Mouse (Mus musculus) CD4-positive, CD25-positive, alpha-beta regulatory T cell (primary cell): ENCODE measurements around the gene Gna15. TPM values are rescaled to one million over a fixed set of nuclear protein-coding genes. Genes with fewer than 3 reads are reported as not detected.

Source experiments
- polyA plus RNA-seq: library from polyadenylated mRNA; unstranded; fragments of 100-300 nt; shearing (Covaris generic); gene quantifications from one replicate; pipeline ENCODE4 v1.2.1, GENCODE M21; 2017

The Gna15 gene
- 18.1 TPM for polyA plus RNA-seq

GRCm38 (mm10) chr10:81524051-81524605 is at the start of gene Gna15:
TSS of gene Gna15 (minus strand) at chr10:81524225.

GRCm38 (mm10) chr10:81559163-81559626 is 35.2 kb upstream of the Gna15 start, which contains the start of gene Aes:
TSS of gene Aes (plus strand) at chr10:81559488.

GRCm38 (mm10) chr10:81545161-81545747 is 21.2 kb upstream of the Gna15 start, which contains the start of gene Gna11:
TSS of gene Gna11 (minus strand) at chr10:81545190.

GRCm38 (mm10) chr10:81500032-81500431 is 24.0 kb downstream of the Gna15 start, which contains the start of gene S1pr4:
TSS of gene S1pr4 (minus strand) at chr10:81500132.

GRCm38 (mm10) chr10:81496264-81496901 is 27.6 kb downstream of the Gna15 start, which contains the start of gene Ncln:
TSS of gene Ncln (minus strand) at chr10:81496392.

GRCm38 (mm10) chr10:81482533-81482889 is 41.5 kb downstream of the Gna15 start, which contains the start of gene Celf5:
TSS of gene Celf5 (minus strand) at chr10:81482709.

GRCm38 (mm10) chr10:81455181-81455895 is 68.7 kb downstream of the Gna15 start, which contains the start of gene Nfic:
TSS of gene Nfic (minus strand) at chr10:81455635.

Other genes with a start within 250 kb of the Gna15 start
- 17.2 TPM for gene Tjp3, start 232.6 kb downstream of the Gna15 start, polyA plus RNA-seq
- gene Pip5k1c, start 231.3 kb downstream of the Gna15 start, polyA plus RNA-seq, result 104 TPM
- 70.5 TPM for gene Cactin, start 203.1 kb downstream of the Gna15 start, polyA plus RNA-seq
- gene Tbxa2r, start 195.5 kb downstream of the Gna15 start, polyA plus RNA-seq, result 73.4 TPM
- gene Gipc3, start 181.0 kb downstream of the Gna15 start, polyA plus RNA-seq, result 0.24 TPM
- 42.7 TPM for gene Hmg20b, start 173.7 kb downstream of the Gna15 start, polyA plus RNA-seq
- gene Mfsd12, start 166.7 kb downstream of the Gna15 start, polyA plus RNA-seq, result 6.1 TPM
- 3.2 TPM for gene 4930404N11Rik, start 158.4 kb downstream of the Gna15 start, polyA plus RNA-seq
- gene Fzr1, start 145.7 kb downstream of the Gna15 start, polyA plus RNA-seq, result 65.5 TPM
- 44.3 TPM for gene Dohh, start 139.8 kb downstream of the Gna15 start, polyA plus RNA-seq
- 5.8 TPM for gene Gm48551, start 139.8 kb downstream of the Gna15 start, polyA plus RNA-seq
- 0.75 TPM for gene Gm48552, start 135.2 kb downstream of the Gna15 start, polyA plus RNA-seq
- 6.1 TPM for gene Smim24, start 131.2 kb downstream of the Gna15 start, polyA plus RNA-seq
- gene Nfic, start 68.6 kb downstream of the Gna15 start, polyA plus RNA-seq, result 21.0 TPM
- 0.20 TPM for gene Celf5, start 41.5 kb downstream of the Gna15 start, polyA plus RNA-seq
- 164 TPM for gene Ncln, start 27.8 kb downstream of the Gna15 start, polyA plus RNA-seq
- gene S1pr4, start 24.1 kb downstream of the Gna15 start, polyA plus RNA-seq, result 90.1 TPM
- gene Gna11, start 21.0 kb upstream of the Gna15 start, polyA plus RNA-seq, result 17.2 TPM
- 1,254 TPM for gene Aes, start 35.3 kb upstream of the Gna15 start, polyA plus RNA-seq
- gene Tle2, start 50.3 kb upstream of the Gna15 start, polyA plus RNA-seq, result 2.0 TPM
- gene Tle6, start 76.8 kb upstream of the Gna15 start, polyA plus RNA-seq, result 2.0 TPM
- gene BC025920, start 82.0 kb upstream of the Gna15 start, polyA plus RNA-seq, result 2.8 TPM
- gene Sirt6, start 103.6 kb upstream of the Gna15 start, polyA plus RNA-seq, result 19.4 TPM
- 2.4 TPM for gene Ankrd24, start 104.3 kb upstream of the Gna15 start, polyA plus RNA-seq
- gene Gm10778, start 124.8 kb upstream of the Gna15 start, polyA plus RNA-seq, result 9.1 TPM
- gene Zfp433, start 180.6 kb upstream of the Gna15 start, polyA plus RNA-seq, result 22.8 TPM
- 5.7 TPM for gene Gm3055, start 246.9 kb upstream of the Gna15 start, polyA plus RNA-seq